Mouse (Mus musculus) liver, adult (tissue): Measurements from ENCODE around the gene Gm14288.
"Not testable (repeated sequence)": the region's sequence is repeated elsewhere in the genome, so short reads cannot be mapped to it uniquely, and the experiment has no call there.

Experiments
- GATA4 ChIP-seq: IDR thresholded peaks from 2 replicates; pipeline ENCODE4 v1.6.1; 2014; ENCODE audit warnings: mild to moderate bottlenecking, low read length; ENCODE audit not compliant: insufficient replicate concordance

Gm14288 gene

DNA sequence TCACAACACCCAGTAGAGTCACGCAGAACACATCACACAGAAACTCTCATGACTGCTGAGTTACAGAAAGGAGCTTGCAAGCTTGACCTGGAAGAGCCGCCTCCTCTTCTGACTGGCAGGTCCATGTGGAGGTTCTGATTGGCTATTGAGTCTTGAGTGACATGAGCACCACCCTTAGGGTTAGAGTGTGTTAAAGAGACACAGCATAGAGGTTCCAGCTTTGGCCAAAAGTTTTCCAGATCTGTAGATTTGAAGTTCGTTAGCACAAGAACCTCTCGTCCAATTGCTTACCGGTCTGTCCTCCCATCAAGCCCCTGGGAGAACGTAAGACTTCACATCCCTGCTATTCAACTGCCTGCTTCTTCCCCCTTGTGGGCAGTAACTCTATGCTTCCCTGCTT is at the start of gene Gm14288:
Gene Gm14288 (minus strand): TSS at position 101 of the 400 bp plus-strand sequence.
- TF ChIP-seq GATA4, result not testable (repeated sequence)

DNA sequence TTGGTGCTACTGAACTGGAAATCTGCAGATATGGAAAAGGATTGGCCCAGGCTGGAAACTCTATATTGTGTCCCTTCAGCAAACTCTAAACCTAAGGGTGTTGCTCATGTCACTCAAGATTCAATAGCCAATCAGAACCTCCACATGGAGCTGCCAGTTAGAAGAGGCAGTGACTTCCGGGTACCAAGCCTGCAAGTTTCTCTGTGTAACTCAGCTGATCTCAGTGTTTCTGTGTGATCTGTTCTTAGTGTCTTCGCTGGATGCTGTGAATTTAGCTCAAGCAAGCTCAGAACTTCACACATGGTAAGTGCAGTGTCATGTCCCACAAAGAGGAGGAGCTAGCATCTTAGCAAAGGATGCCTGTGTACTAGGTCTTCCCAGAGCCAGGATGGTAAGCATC is 59.7 kb downstream of the Gm14288 start, which contains the start of gene Gm2007:
Gene Gm2007 (plus strand): TSS at position 301 of the 400 bp plus-strand sequence.
- TF ChIP-seq GATA4, result not testable (repeated sequence)
